Mouse (Mus musculus): ENCODE measurements around the gene Reln. TPM values are rescaled to one million over a fixed set of nuclear protein-coding genes. Genes with fewer than 3 reads are reported as not detected.

The Reln gene
- total and polyA plus RNA-seq, 2 experiments: 40.5 to 78.3 TPM

GRCm38 (mm10) chr5:22094043-22094442 lies 250.5 kb downstream of the Reln start:
- Histone ChIP-seq H3K4me1 (ENCODE audit: control insufficient read depth, insufficient read depth, low read length) (no peaks in the 10 kb centered on the region), H3K79me2 (ENCODE audit: control insufficient read depth, insufficient read depth, low read length) (no peaks in the 10 kb centered on the region), H3K36me3 (ENCODE audit: control insufficient read depth, insufficient read depth, low read length) (no peaks in the 10 kb centered on the region), H3K9ac (ENCODE audit: low read depth, low read length) (no peak overlapping the region), H3K4me3 (ENCODE audit: insufficient read depth, low read depth, low read length) (no peak overlapping the region), H3K27me3 (ENCODE audit: control insufficient read depth, insufficient read depth, low read length) (no peaks in the 10 kb centered on the region), H3K27ac (replicated peaks; ENCODE audit: insufficient read depth, low read depth, low read length) (no peak overlapping the region)
- no peak for DNase-seq (ENCODE audit: extremely low read depth, low read depth, low spot score)
- TF ChIP-seq POLR2A (IDR thresholded peaks at IDR 0.05; ENCODE audit: extremely low read depth, insufficient read depth, low read length) (no peak), CTCF (IDR thresholded peaks at IDR 0.05; ENCODE audit: low read depth, low read length) (no peak)
- 91% methylated on average over 5 of the region's 5 CpGs for WGBS

DNA sequence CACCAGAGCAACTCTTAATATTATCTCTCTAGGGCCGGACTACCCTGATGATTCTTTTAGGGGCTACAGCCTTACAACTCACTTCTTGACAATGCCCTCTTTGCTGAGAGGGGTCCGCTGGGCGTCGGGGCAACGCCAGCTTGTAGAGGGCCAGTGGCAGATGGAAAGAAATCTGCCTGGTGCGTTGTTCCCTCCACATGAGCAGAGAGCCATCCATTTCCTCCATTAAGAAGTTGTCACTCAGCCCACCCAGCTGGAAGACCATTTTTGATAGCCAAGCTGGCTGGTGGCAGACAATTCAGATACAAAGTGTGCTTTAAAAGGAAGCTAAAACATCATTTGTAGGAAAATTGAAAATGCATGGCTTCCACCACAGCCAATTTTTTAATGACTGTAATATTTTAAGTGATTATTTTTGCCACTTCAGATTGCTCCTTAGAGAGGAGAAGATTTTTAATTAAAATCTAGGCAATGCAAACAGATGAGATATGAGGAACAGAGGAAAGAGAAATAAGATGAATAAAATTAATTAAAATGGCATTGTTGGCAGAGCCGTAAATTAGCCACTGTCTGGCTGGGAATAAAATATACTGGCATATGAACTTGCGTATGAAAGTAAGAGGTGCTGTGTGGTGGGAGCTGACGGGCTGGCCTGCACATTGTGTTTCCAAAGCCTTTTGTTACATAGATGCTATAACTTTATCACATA lies 251.2 kb downstream of the Reln start:
- H3K36me3 ChIP-seq (ENCODE audit: control insufficient read depth, insufficient read depth, low read length): no peaks in the 10 kb centered on the region
- no peak overlapping the region for H3K27ac ChIP-seq (replicated peaks; ENCODE audit: insufficient read depth, low read depth, low read length)
- no peaks in the 10 kb centered on the region for H3K27me3 ChIP-seq (ENCODE audit: control insufficient read depth, insufficient read depth, low read length)
- WGBS: 94% methylated on average over 9 of the region's 9 CpGs
- DNase-seq (ENCODE audit: extremely low read depth, low read depth, low spot score): no peak
- TF ChIP-seq CTCF (IDR thresholded peaks at IDR 0.05; ENCODE audit: low read depth, low read length) (no peak), POLR2A (IDR thresholded peaks at IDR 0.05; ENCODE audit: extremely low read depth, insufficient read depth, low read length) (no peak)
- H3K4me1 ChIP-seq (ENCODE audit: control insufficient read depth, insufficient read depth, low read length): no peaks in the 10 kb centered on the region
- H3K4me3 ChIP-seq (ENCODE audit: insufficient read depth, low read depth, low read length): no peak overlapping the region
- H3K9ac ChIP-seq (ENCODE audit: low read depth, low read length): no peak overlapping the region
- no peaks in the 10 kb centered on the region for H3K79me2 ChIP-seq (ENCODE audit: control insufficient read depth, insufficient read depth, low read length)

- TF ChIP-seq CTCF (IDR thresholded peaks at IDR 0.05; ENCODE audit: low read depth, low read length) (no peak), POLR2A (IDR thresholded peaks at IDR 0.05; ENCODE audit: extremely low read depth, insufficient read depth, low read length) (no peak)
- Histone ChIP-seq H3K79me2 (ENCODE audit: control insufficient read depth, insufficient read depth, low read length) (no peaks in the 10 kb centered on the region), H3K9ac (ENCODE audit: low read depth, low read length) (no peak overlapping the region), H3K4me3 (ENCODE audit: insufficient read depth, low read depth, low read length) (no peak overlapping the region), H3K27me3 (ENCODE audit: control insufficient read depth, insufficient read depth, low read length) (no peaks in the 10 kb centered on the region), H3K4me1 (ENCODE audit: control insufficient read depth, insufficient read depth, low read length) (no peaks in the 10 kb centered on the region), H3K27ac (replicated peaks; ENCODE audit: insufficient read depth, low read depth, low read length) (no peak overlapping the region), H3K36me3 (ENCODE audit: control insufficient read depth, insufficient read depth, low read length) (no peaks in the 10 kb centered on the region)
- 93% methylated on average over 6 of the region's 6 CpGs for WGBS
- no peak for DNase-seq (ENCODE audit: extremely low read depth, low read depth, low spot score)
Observed at GRCm38 (mm10) chr5:22080468-22080986, 264.0 kb downstream of the Reln start.

GRCm38 (mm10) chr5:22074971-22075370 lies 269.5 kb downstream of the Reln start:
- no peak for DNase-seq (ENCODE audit: extremely low read depth, low read depth, low spot score)
- no peaks in the 10 kb centered on the region for H3K79me2 ChIP-seq (ENCODE audit: control insufficient read depth, insufficient read depth, low read length)
- TF ChIP-seq CTCF (IDR thresholded peaks at IDR 0.05; ENCODE audit: low read depth, low read length): no peak
- WGBS: 69% methylated on average over 5 of the region's 5 CpGs
- H3K27me3 ChIP-seq (ENCODE audit: control insufficient read depth, insufficient read depth, low read length): no peaks in the 10 kb centered on the region
- H3K4me3 ChIP-seq (ENCODE audit: insufficient read depth, low read depth, low read length): no peak overlapping the region
- no peak overlapping the region for H3K9ac ChIP-seq (ENCODE audit: low read depth, low read length)
- H3K27ac ChIP-seq (replicated peaks; ENCODE audit: insufficient read depth, low read depth, low read length): no peak overlapping the region
- H3K36me3 ChIP-seq (ENCODE audit: control insufficient read depth, insufficient read depth, low read length): no peaks in the 10 kb centered on the region
- no peaks in the 10 kb centered on the region for H3K4me1 ChIP-seq (ENCODE audit: control insufficient read depth, insufficient read depth, low read length)

DNA sequence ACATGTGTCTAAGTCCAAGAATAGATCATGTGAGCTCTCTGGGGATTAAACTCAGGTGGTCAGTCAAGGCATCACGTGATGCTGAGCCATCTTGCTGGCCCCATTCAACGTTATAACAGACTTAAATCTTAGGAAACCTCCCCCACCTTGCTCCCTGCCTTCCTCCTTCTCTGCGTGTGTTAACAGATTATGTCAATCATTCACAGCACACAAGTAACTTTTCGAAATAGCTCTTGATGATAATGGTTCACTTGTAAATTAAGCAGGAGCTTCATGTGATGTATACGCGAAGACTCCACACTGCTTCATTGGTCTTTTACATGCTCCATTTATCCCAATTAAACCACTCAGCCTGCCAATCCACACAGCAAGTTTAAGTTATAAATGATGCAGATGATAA lies 271.9 kb downstream of the Reln start:
- 94% methylated on average over 6 of the region's 6 CpGs for WGBS
- no peaks in the 10 kb centered on the region for H3K27me3 ChIP-seq (ENCODE audit: control insufficient read depth, insufficient read depth, low read length)
- DNase-seq (ENCODE audit: extremely low read depth, low read depth, low spot score): no peak
- no peak overlapping the region for H3K4me3 ChIP-seq (ENCODE audit: insufficient read depth, low read depth, low read length)
- no peaks in the 10 kb centered on the region for H3K36me3 ChIP-seq (ENCODE audit: control insufficient read depth, insufficient read depth, low read length)
- no peaks in the 10 kb centered on the region for H3K79me2 ChIP-seq (ENCODE audit: control insufficient read depth, insufficient read depth, low read length)
- no peak overlapping the region for H3K9ac ChIP-seq (ENCODE audit: low read depth, low read length)
- TF ChIP-seq CTCF (IDR thresholded peaks at IDR 0.05; ENCODE audit: low read depth, low read length): no peak
- no peak for TF ChIP-seq POLR2A (IDR thresholded peaks at IDR 0.05; ENCODE audit: extremely low read depth, insufficient read depth, low read length)
- H3K27ac ChIP-seq (replicated peaks; ENCODE audit: insufficient read depth, low read depth, low read length): no peak overlapping the region
- no peaks in the 10 kb centered on the region for H3K4me1 ChIP-seq (ENCODE audit: control insufficient read depth, insufficient read depth, low read length)

GRCm38 (mm10) chr5:22059251-22059650 lies 285.3 kb downstream of the Reln start:
- Histone ChIP-seq H3K27ac (replicated peaks; ENCODE audit: insufficient read depth, low read depth, low read length) (no peak overlapping the region), H3K4me3 (ENCODE audit: insufficient read depth, low read depth, low read length) (no peak overlapping the region), H3K79me2 (ENCODE audit: control insufficient read depth, insufficient read depth, low read length) (no peaks in the 10 kb centered on the region), H3K9ac (ENCODE audit: low read depth, low read length) (no peak overlapping the region), H3K27me3 (ENCODE audit: control insufficient read depth, insufficient read depth, low read length) (no peaks in the 10 kb centered on the region; the same call in 1 of the 2 replicates), H3K4me1 (ENCODE audit: control insufficient read depth, insufficient read depth, low read length) (no peaks in the 10 kb centered on the region), H3K36me3 (ENCODE audit: control insufficient read depth, insufficient read depth, low read length) (no peaks in the 10 kb centered on the region)
- 84% methylated on average over 6 of the region's 6 CpGs for WGBS
- DNase-seq (ENCODE audit: extremely low read depth, low read depth, low spot score): no peak
- TF ChIP-seq POLR2A (IDR thresholded peaks at IDR 0.05; ENCODE audit: extremely low read depth, insufficient read depth, low read length): no peak
- no peak for TF ChIP-seq CTCF (IDR thresholded peaks at IDR 0.05; ENCODE audit: low read depth, low read length)

All from liver, adult 2 months (tissue).